Mouse (Mus musculus): Measurements from ENCODE around the gene Cul1.
"Not testable (repeated sequence)": the region's sequence is repeated elsewhere in the genome, so short reads cannot be mapped to it uniquely, and the experiment has no call there.

The Cul1 gene

GRCm38 (mm10) chr6:47453098-47453497, at the start of gene Cul1:
TSS of gene Cul1 (plus strand) at chr6:47453398.
- DNase-seq (ENCODE audit: low spot score), result no peak

GRCm38 (mm10) chr6:47404419-47405382, 48.5 kb upstream of the Cul1 start:
- peak; percentile 10 for DNase-seq (ENCODE audit: low spot score)

- DNase-seq (ENCODE audit: low spot score), result no peak
Measured at GRCm38 (mm10) chr6:47412886-47413606, 40.2 kb upstream of the Cul1 start.

- no peak for DNase-seq (ENCODE audit: low spot score)
Measured at GRCm38 (mm10) chr6:47413656-47414055, 39.5 kb upstream of the Cul1 start.

- DNase-seq (ENCODE audit: low spot score), result no peak
Measured at GRCm38 (mm10) chr6:47418691-47419090, 34.5 kb upstream of the Cul1 start.

- no peak for DNase-seq (ENCODE audit: low spot score)
Measured at GRCm38 (mm10) chr6:47420156-47420555, 33.0 kb upstream of the Cul1 start.

- no peak for DNase-seq (ENCODE audit: low spot score)
Measured at GRCm38 (mm10) chr6:47421221-47421620, 32.0 kb upstream of the Cul1 start.

GRCm38 (mm10) chr6:47426136-47426535, 27.1 kb upstream of the Cul1 start:
- DNase-seq (ENCODE audit: low spot score), result no peak

- DNase-seq (ENCODE audit: low spot score), result not testable (repeated sequence)
Measured at GRCm38 (mm10) chr6:47426556-47426955, 26.6 kb upstream of the Cul1 start.

GRCm38 (mm10) chr6:47432795-47433194, 20.4 kb upstream of the Cul1 start:
- DNase-seq (ENCODE audit: low spot score), result not testable (repeated sequence)

GRCm38 (mm10) chr6:47440080-47440479, 13.1 kb upstream of the Cul1 start:
- no peak for DNase-seq (ENCODE audit: low spot score)

- no peak for DNase-seq (ENCODE audit: low spot score)
Measured at GRCm38 (mm10) chr6:47447658-47448057, 5.5 kb upstream of the Cul1 start.

- no peak for DNase-seq (ENCODE audit: low spot score)
Measured at GRCm38 (mm10) chr6:47453522-47454130, 428 bp downstream of the Cul1 start.

GRCm38 (mm10) chr6:47454131-47454574, 955 bp downstream of the Cul1 start:
- peak; percentile 88 for DNase-seq (ENCODE audit: low spot score)

GRCm38 (mm10) chr6:47454575-47455571, 1.7 kb downstream of the Cul1 start:
- peak; percentile 65 for DNase-seq (ENCODE audit: low spot score)

GRCm38 (mm10) chr6:47455843-47456242, 2.6 kb downstream of the Cul1 start:
- DNase-seq (ENCODE audit: low spot score), result no peak

- no peak for DNase-seq (ENCODE audit: low spot score)
Measured at GRCm38 (mm10) chr6:47456853-47457252, 3.7 kb downstream of the Cul1 start.

GRCm38 (mm10) chr6:47465400-47465799, 12.2 kb downstream of the Cul1 start:
- DNase-seq (ENCODE audit: low spot score), result no peak

- DNase-seq (ENCODE audit: low spot score), result no peak
Measured at GRCm38 (mm10) chr6:47466488-47466887, 13.3 kb downstream of the Cul1 start.

- DNase-seq (ENCODE audit: low spot score), result no peak
Measured at GRCm38 (mm10) chr6:47467058-47467457, 13.9 kb downstream of the Cul1 start.

GRCm38 (mm10) chr6:47469760-47470159, 16.6 kb downstream of the Cul1 start:
- DNase-seq (ENCODE audit: low spot score), result no peak
